Mouse (Mus musculus) E14TG2a.4 (cell line): Measurements from ENCODE around the gene Gm13693.
"Not testable (repeated sequence)": the region's sequence is repeated elsewhere in the genome, so short reads cannot be mapped to it uniquely, and the experiment has no call there.

Source experiments
- CTCF ChIP-seq: conservative IDR thresholded peaks from 2 replicates; pipeline ENCODE4 v1.5.1; 2014; ENCODE audit warnings: low read length
- NANOG ChIP-seq: IDR thresholded peaks from 2 replicates; pipeline ENCODE4 v1.6.1; 2014; ENCODE audit warnings: borderline replicate concordance, low read length, mixed read lengths
- POU5F1 ChIP-seq: IDR thresholded peaks from 2 replicates; pipeline ENCODE4 v1.6.1; 2014; ENCODE audit warnings: low read length, borderline replicate concordance

GRCm38 (mm10) chr2:83994526-83994925, 33.2 kb downstream of the Gm13693 start:
- TF ChIP-seq CTCF, POU5F1, NANOG: not testable (repeated sequence)
